Mouse (Mus musculus): Measurements from ENCODE around the gene Ints13. TPM values are rescaled to one million over a fixed set of nuclear protein-coding genes. Genes with fewer than 3 reads are reported as not detected.
A peak's percentile ranks its signal among the peaks of the same experiment; 100 is the strongest.

The Ints13 gene
- polyA plus RNA-seq, 3 experiments from 2014 or later, result 54.4 to 76.9 (median 68.4) TPM

GRCm38 (mm10) chr6:146538661-146539060 lies 39.0 kb downstream of the Ints13 start:
- no peak for ATAC-seq

GRCm38 (mm10) chr6:146538071-146538470 lies 39.6 kb downstream of the Ints13 start:
- ATAC-seq, result no peak

DNA sequence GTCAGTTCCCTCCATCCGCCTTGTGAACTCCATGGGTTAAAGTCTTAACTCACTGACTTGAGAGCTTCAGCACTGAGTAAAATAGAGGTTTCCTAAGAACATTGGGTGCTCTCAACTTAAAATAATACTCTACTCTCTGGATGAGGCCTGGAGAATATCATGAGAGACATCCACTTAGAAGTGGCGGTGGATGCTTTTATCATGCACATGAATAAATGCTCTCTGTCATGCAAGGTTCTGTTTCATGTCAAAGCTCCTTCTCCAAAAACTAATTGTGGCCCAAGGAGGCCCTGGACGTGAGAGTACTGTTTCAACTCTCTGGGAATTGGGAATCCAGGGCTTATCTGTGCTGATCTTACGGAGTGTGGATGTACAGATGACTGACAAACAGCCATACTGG lies 40.5 kb downstream of the Ints13 start:
- no peak for ATAC-seq

DNA sequence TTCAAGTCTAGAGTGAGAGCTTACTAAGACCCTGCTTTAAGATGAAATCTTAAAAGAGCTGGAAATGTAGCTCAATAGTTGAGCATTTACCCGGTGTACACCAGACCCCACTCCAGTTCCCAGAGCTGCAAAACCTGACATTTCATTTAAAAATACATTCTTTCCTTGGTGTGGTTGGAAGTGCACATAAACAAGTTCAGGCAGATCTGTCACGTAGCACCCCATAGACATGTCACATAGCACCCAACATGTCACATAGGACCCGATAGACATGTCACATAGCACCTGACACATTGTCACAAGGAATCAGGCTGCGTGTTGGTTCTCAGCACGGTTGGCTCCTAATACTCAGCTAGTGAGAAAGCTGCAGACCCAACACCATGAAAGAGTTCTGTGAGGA lies 42.1 kb downstream of the Ints13 start:
- ATAC-seq, result no peak

- ATAC-seq, result no peak
Measured at GRCm38 (mm10) chr6:146533146-146533545, 44.5 kb downstream of the Ints13 start.

GRCm38 (mm10) chr6:146530769-146531168 lies 46.9 kb downstream of the Ints13 start:
- ATAC-seq, result no peak

DNA sequence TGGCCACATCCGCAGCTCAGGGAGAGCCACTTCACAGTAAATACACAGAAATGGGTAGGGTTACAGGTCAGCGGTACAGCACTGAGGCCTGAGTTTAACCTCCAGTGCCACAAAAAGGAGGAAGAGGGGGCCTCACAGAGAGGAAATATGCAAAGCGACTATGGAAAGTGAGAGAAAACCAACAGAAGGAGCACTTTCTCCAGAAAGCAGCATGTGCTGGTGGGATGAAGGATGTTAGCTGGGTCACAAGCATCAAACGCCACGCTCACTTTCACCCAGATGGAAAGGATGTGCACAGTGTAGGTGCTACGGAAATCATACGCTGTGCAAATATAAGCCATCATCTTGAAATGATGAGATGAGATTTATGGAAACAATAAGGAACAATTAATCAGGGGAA lies 47.3 kb downstream of the Ints13 start:
- no peak for ATAC-seq

GRCm38 (mm10) chr6:146527537-146527936 lies 50.1 kb downstream of the Ints13 start:
- no peak for ATAC-seq

GRCm38 (mm10) chr6:146525500-146525899 lies 52.1 kb downstream of the Ints13 start:
- ATAC-seq, result no peak

- ATAC-seq, result peak; percentile 97
Measured at GRCm38 (mm10) chr6:146521456-146522245, 56.0 kb downstream of the Ints13 start.

GRCm38 (mm10) chr6:146519019-146519418 lies 58.6 kb downstream of the Ints13 start:
- no peak for ATAC-seq

DNA sequence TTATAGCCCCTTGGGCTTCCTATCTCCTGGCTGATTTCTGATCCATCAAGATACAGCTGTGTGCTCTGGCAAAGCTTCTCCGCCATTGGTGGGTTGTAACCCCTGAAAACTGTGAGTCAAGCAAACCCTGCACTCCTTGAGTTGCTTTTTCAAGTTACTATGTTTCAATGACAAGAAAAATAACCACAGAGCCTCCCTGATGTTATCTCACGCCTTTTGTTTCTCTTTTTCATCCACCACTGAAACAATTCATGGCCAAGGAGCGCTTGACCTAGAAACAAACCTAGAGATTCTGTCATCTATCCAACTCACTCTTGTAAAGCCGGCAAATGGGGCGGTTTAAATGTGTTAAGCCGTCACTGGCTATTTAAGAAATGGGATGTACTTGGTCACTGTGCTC lies 61.7 kb downstream of the Ints13 start:
- ATAC-seq, result no peak

DNA sequence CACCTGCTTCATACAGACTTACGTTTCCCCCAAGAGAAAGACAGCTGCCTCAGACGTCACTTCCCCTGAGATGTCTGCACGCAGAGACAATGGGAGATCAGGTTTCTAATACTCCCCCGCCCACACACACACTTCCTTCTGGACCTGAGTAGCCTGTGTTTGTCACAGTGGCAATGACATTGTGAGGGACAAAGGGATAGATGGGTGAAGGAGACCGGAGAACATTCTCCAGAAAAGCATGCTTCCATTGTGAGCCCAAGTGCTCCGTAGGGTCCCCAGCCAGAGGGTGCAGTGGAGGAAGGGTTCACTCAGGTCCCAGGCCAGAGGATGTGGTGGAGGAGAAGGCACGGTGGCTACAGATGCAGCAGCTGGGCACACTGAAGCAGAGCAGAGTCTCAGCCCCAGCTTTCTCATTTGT lies 63.1 kb downstream of the Ints13 start:
- ATAC-seq, result no peak

- ATAC-seq, result no peak
Measured at GRCm38 (mm10) chr6:146513899-146514298, 63.7 kb downstream of the Ints13 start.

GRCm38 (mm10) chr6:146513384-146513783 lies 64.3 kb downstream of the Ints13 start:
- ATAC-seq, result no peak

- ATAC-seq, result no peak
Measured at GRCm38 (mm10) chr6:146511511-146511910, 66.1 kb downstream of the Ints13 start.

DNA sequence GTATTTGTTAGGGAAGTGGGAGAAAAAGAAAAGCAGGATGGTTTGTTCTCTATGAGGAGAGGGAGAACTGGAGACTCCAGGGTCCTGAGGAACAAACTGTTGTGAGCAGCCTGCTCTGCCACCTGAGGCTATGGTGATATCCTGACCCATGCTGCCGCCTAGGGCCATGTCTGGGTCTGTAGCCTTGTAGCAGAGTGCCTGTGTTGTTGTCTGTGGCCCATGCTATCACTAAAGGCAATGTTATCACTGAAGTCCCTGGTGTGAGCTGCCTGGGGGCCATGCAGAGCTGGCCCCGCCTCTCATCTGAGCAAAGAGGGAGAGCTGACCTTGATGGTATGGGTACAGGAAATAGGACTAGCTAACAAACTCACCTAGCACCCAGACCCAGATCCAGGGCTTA lies 67.7 kb downstream of the Ints13 start:
- no peak for ATAC-seq

GRCm38 (mm10) chr6:146504459-146504858 lies 73.2 kb downstream of the Ints13 start:
- no peak for ATAC-seq

GRCm38 (mm10) chr6:146502856-146503255 lies 74.8 kb downstream of the Ints13 start:
- no peak for ATAC-seq

GRCm38 (mm10) chr6:146501866-146502804 lies 75.5 kb downstream of the Ints13 start, which contains the start of gene Itpr2:
Gene Itpr2, minus strand, starts transcription at chr6:146502223.
- ATAC-seq, result peak; percentile 32

GRCm38 (mm10) chr6:146501316-146501865 lies 76.2 kb downstream of the Ints13 start:
- peak; percentile 70 for ATAC-seq

DNA sequence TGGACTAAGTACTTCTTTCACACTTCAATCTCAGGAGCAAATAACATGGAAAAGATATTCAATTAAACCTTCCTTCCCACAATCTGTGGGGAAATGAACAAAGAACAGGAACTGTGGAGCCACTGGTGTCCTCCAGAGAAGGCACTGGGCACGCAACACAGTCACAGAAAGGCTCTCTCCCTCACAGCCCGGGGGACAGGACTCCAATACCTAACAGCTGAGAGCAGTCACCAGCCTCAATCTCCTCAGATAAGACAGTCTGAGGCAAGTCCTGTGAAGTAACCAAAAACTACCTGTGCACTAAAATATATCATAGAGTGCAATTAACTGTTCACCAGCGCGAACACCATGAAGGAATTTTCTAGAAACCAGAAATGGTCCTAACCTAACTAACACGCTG lies 76.9 kb downstream of the Ints13 start:
- no peak for ATAC-seq

- ATAC-seq, result no peak
Measured at GRCm38 (mm10) chr6:146500206-146500605, 77.4 kb downstream of the Ints13 start.

Data from inflammation-experienced regulatory T-cells, adult 6 months (primary cell).